Mouse (Mus musculus): Measurements from ENCODE around the gene Lilra6.
"Not testable (repeated sequence)": the region's sequence is repeated elsewhere in the genome, so short reads cannot be mapped to it uniquely, and the experiment has no call there.

The Lilra6 gene

GRCm38 (mm10) chr7:3915387-3915786 is at the start of gene Lilra6:
TSS of gene Lilra6 (minus strand) at chr7:3915503.
- peak; percentile 18 to 24 for DNase-seq

GRCm38 (mm10) chr7:3962017-3962416 is 46.7 kb upstream of the Lilra6 start:
- no peak for DNase-seq

- no peak for DNase-seq
These were observed 42.1 kb upstream of the Lilra6 start for GRCm38 (mm10) chr7:3957387-3957786.

GRCm38 (mm10) chr7:3949159-3949558 is 33.9 kb upstream of the Lilra6 start:
- DNase-seq, result no peak

- DNase-seq, result no peak
These were observed 32.9 kb upstream of the Lilra6 start for GRCm38 (mm10) chr7:3948223-3948622.

GRCm38 (mm10) chr7:3946117-3946516 is 30.8 kb upstream of the Lilra6 start:
- no peak for DNase-seq

GRCm38 (mm10) chr7:3940915-3941314 is 25.6 kb upstream of the Lilra6 start:
- DNase-seq, result no peak

- no peak for DNase-seq
These were observed 24.7 kb upstream of the Lilra6 start for GRCm38 (mm10) chr7:3939866-3940525.

- DNase-seq, result peak in 1 of 2 experiments; percentile 17
These were observed 20.2 kb upstream of the Lilra6 start for GRCm38 (mm10) chr7:3935473-3935872.

GRCm38 (mm10) chr7:3903704-3904103 is 11.6 kb downstream of the Lilra6 start:
- DNase-seq, result no peak

- peak; percentile 32 to 38 for DNase-seq
These were observed 17.2 kb downstream of the Lilra6 start, which contains the start of gene Gm14548 for GRCm38 (mm10) chr7:3898036-3898590. TSS of gene Gm14548 (minus strand) at chr7:3898120.

GRCm38 (mm10) chr7:3875032-3875431 is 40.3 kb downstream of the Lilra6 start:
- not testable (repeated sequence) for DNase-seq
